Comparison of ENCODE assay signal across 8 mouse cellular contexts in genomic region chr4:149990212-149990953, GRCm38 (mm10). TPM values are rescaled to one million over a fixed set of nuclear protein-coding genes. Genes with fewer than 3 reads are reported as not detected.
DNase-seq lines count a peak whose midpoint lies in the region; ATAC-seq and TF ChIP-seq lines count a peak whose summit lies in the region.

No protein-coding gene starts in this region.

- H3K4me1 ChIP-seq in forebrain, embryonic 13.5 days, result peaks cover 28% of the 10 kb centered on the region
- H3K4me1 ChIP-seq in limb, embryonic 13.5 days, result peaks cover 31% of the 10 kb centered on the region
- peaks cover 24% of the 10 kb centered on the region for H3K4me1 ChIP-seq in small intestine, adult 2 months (ENCODE audit: control insufficient read depth, insufficient read depth, insufficient read length, low read length)

- H3K27me3 ChIP-seq in forebrain, embryonic 13.5 days, result peaks cover 17% of the 10 kb centered on the region
- H3K27me3 ChIP-seq in limb, embryonic 13.5 days, result no peaks in the 10 kb centered on the region
- H3K27me3 ChIP-seq in small intestine, adult 2 months (ENCODE audit: control insufficient read depth, insufficient read depth, low read length), result no peaks in the 10 kb centered on the region

- WGBS in forebrain, embryonic 13.5 days, result 13% methylated on average over 8 of the region's 8 CpGs
- 12% methylated on average over 8 of the region's 8 CpGs for WGBS in limb, embryonic 13.5 days
- WGBS in small intestine, adult 2 months, result 26% methylated on average over 8 of the region's 8 CpGs

- no peak for TF ChIP-seq POLR2A in brain, embryonic 14.5 days (IDR thresholded peaks at IDR 0.05; ENCODE audit: borderline replicate concordance, extremely low read depth, insufficient read depth, insufficient read length, poor library complexity, severe bottlenecking)
- TF ChIP-seq POLR2A in small intestine, adult 2 months (IDR thresholded peaks at IDR 0.05; ENCODE audit: low read depth, low read length), result no peak

- no peaks in the 10 kb centered on the region for H3K9me3 ChIP-seq in forebrain, embryonic 13.5 days (replicated peaks)
- no peaks in the 10 kb centered on the region for H3K9me3 ChIP-seq in limb, embryonic 13.5 days

- H3K36me3 ChIP-seq in forebrain, embryonic 13.5 days (ENCODE audit: poor library complexity, severe bottlenecking), result no peaks in the 10 kb centered on the region
- no peaks in the 10 kb centered on the region; the same call in 1 of the 2 replicates for H3K36me3 ChIP-seq in limb, embryonic 13.5 days
- peaks cover 3% of the 10 kb centered on the region; the same call in 1 of the 2 replicates for H3K36me3 ChIP-seq in small intestine, adult 2 months (ENCODE audit: control insufficient read depth, insufficient read depth, low read length)

- peak; percentile 61 for DNase-seq in adrenal gland, adult 2 months
- DNase-seq in adrenal gland, adult 8-10 months, result no peak
- peak; percentile 89 for DNase-seq in brain, embryonic 14.5 days (ENCODE audit: low read depth)
- peak; percentile 45 for DNase-seq in heart, postnatal 4 days
- DNase-seq in ovary, adult 18-20 months (ENCODE audit: low spot score), result no peak

- peak; percentile 83 for ATAC-seq in forebrain, embryonic 13.5 days
- 0 out of 2 replicates have a peak, but pooled peaks have one; percentile 14 for ATAC-seq in limb, embryonic 13.5 days (ENCODE audit: low FRiP score, low read depth)

- TF ChIP-seq CTCF in brain, embryonic 14.5 days (IDR thresholded peaks at IDR 0.05; ENCODE audit: borderline replicate concordance, extremely low read depth, insufficient read depth, insufficient read length), result no peak
- TF ChIP-seq CTCF in small intestine, adult 2 months (IDR thresholded peaks at IDR 0.05; ENCODE audit: extremely low read depth, insufficient read length, insufficient replicate concordance, low read depth, low read length), result no peak

- H3K9ac ChIP-seq in forebrain, embryonic 13.5 days, result peak overlapping the region; percentile 17; the same call in 1 of the 2 replicates
- H3K9ac ChIP-seq in limb, embryonic 13.5 days, result peak overlapping the region; percentile 43; the same call in 1 of the 2 replicates

- no peak overlapping the region for H3K4me3 ChIP-seq in forebrain, embryonic 13.5 days
- H3K4me3 ChIP-seq in limb, embryonic 13.5 days, result no peak overlapping the region
- no peak overlapping the region for H3K4me3 ChIP-seq in small intestine, adult 2 months (ENCODE audit: low read depth, low read length)

- peak overlapping the region; percentile 0; the same call in 1 of the 2 replicates for H3K4me2 ChIP-seq in forebrain, embryonic 13.5 days
- peak overlapping the region; percentile 23; the same call in 1 of the 2 replicates for H3K4me2 ChIP-seq in limb, embryonic 13.5 days (replicated peaks)

- peak overlapping the region; percentile 19; the same call in 1 of the 2 replicates for H3K27ac ChIP-seq in forebrain, embryonic 13.5 days
- H3K27ac ChIP-seq in limb, embryonic 13.5 days, result no peak overlapping the region
- H3K27ac ChIP-seq in small intestine, adult 2 months (ENCODE audit: insufficient read depth, low read depth, low read length), result peak overlapping the region; percentile 33; the same call in 1 of the 2 replicates

RNA-seq across cellular contexts. Expression of gene H6pd, which starts 18.4 kb away (rescaled TPM):
- 100 to 1,000 TPM; 120 to 197 TPM for total RNA-seq in adrenal gland, adult 2 months (2021)
- 146 and 154 TPM in 2 replicates for polyA plus RNA-seq in adrenal gland, adult 2 months (2012; rRNA removed)
- total RNA-seq in adrenal gland, adult 8-10 months (2022), result 100 to 1,000 TPM; 122 to 173 (median 155) TPM
- polyA plus RNA-seq in brain, embryonic 14.5 days (2012; rRNA removed), result 3.2 and 5.8 TPM in 2 replicates
- polyA plus RNA-seq in forebrain, embryonic 13.5 days (2015; fragmentation: Nextera tagmentation; extraction: Ambion mirVana), result 0.98 and 1.4 TPM in 2 replicates
- total RNA-seq in heart, postnatal 4 days (2021), result 10 to 100 TPM; 34.1 to 35.2 TPM
- 11.1 and 11.2 TPM in 2 replicates for polyA plus RNA-seq in limb, embryonic 13.5 days (2015; fragmentation: Nextera tagmentation; extraction: Ambion mirVana)
- polyA plus RNA-seq in small intestine, adult 2 months (2012; rRNA removed), result 17.7 and 22.0 TPM in 2 replicates

RNA-seq across cellular contexts. Expression of gene Spsb1, which starts 35.5 kb away (rescaled TPM):
- total RNA-seq in adrenal gland, adult 2 months (2021), result 10 to 100 TPM; 22.2 to 29.5 TPM
- polyA plus RNA-seq in adrenal gland, adult 2 months (2012; rRNA removed), result 26.3 and 26.9 TPM in 2 replicates
- total RNA-seq in adrenal gland, adult 8-10 months (2022), result 10 to 100 TPM; 17.0 to 29.8 (median 23.9) TPM
- polyA plus RNA-seq in brain, embryonic 14.5 days (2012; rRNA removed), result 5.2 and 6.4 TPM in 2 replicates
- 4.5 and 5.1 TPM in 2 replicates for polyA plus RNA-seq in forebrain, embryonic 13.5 days (2015; fragmentation: Nextera tagmentation; extraction: Ambion mirVana)
- total RNA-seq in heart, postnatal 4 days (2021), result 10 to 100 TPM; 26.2 to 26.7 TPM
- polyA plus RNA-seq in limb, embryonic 13.5 days (2015; fragmentation: Nextera tagmentation; extraction: Ambion mirVana), result 18.1 and 22.3 TPM in 2 replicates
- 17.4 and 27.3 TPM in 2 replicates for polyA plus RNA-seq in small intestine, adult 2 months (2012; rRNA removed)

Comparison
In these comparisons a context has a peak if more than half of its experiments do, and no peak if none do; other contexts are left out.
1. DNase-seq: peak in adrenal gland, adult 2 months (single experiment), brain, embryonic 14.5 days (single experiment) and heart, postnatal 4 days (single experiment); none in adrenal gland, adult 8-10 months (single experiment) and ovary, adult 18-20 months (single experiment).